Mouse (Mus musculus): Measurements from ENCODE around the gene Kcna10.
A peak's percentile ranks its signal among the peaks of the same experiment; 100 is the strongest.

Gene Kcna10

GRCm38 (mm10) chr3:107201310-107202180 is 18.7 kb downstream of the Kcna10 start:
- no peak for DNase-seq (ENCODE audit: low spot score in 2 of 2)

- no peak for DNase-seq (ENCODE audit: low spot score in 2 of 2)
Observed at GRCm38 (mm10) chr3:107204413-107204812, 21.6 kb downstream of the Kcna10 start.

GRCm38 (mm10) chr3:107205170-107205569 is 22.3 kb downstream of the Kcna10 start:
- DNase-seq (ENCODE audit: low spot score in 2 of 2), result no peak

GRCm38 (mm10) chr3:107205994-107206393 is 23.1 kb downstream of the Kcna10 start:
- no peak for DNase-seq (ENCODE audit: low spot score in 2 of 2)

- DNase-seq (ENCODE audit: low spot score in 2 of 2), result no peak
Observed at GRCm38 (mm10) chr3:107206490-107207150, 23.8 kb downstream of the Kcna10 start.

GRCm38 (mm10) chr3:107207625-107208253 is 24.9 kb downstream of the Kcna10 start:
- no peak for DNase-seq (ENCODE audit: low spot score in 2 of 2)

GRCm38 (mm10) chr3:107214606-107215005 is 31.8 kb downstream of the Kcna10 start:
- DNase-seq (ENCODE audit: low spot score in 2 of 2), result no peak

GRCm38 (mm10) chr3:107216400-107217100 is 33.7 kb downstream of the Kcna10 start:
- DNase-seq (ENCODE audit: low spot score in 2 of 2), result no peak

- DNase-seq (ENCODE audit: low spot score in 2 of 2), result no peak
Observed at GRCm38 (mm10) chr3:107217101-107217480, 34.2 kb downstream of the Kcna10 start.

GRCm38 (mm10) chr3:107218572-107218971 is 35.7 kb downstream of the Kcna10 start:
- no peak for DNase-seq (ENCODE audit: low spot score in 2 of 2)

GRCm38 (mm10) chr3:107221608-107222007 is 38.8 kb downstream of the Kcna10 start, which contains the start of gene Cym:
Cym (minus strand) TSS chr3:107221732.
- DNase-seq (ENCODE audit: low spot score in 2 of 2), result no peak

- DNase-seq (ENCODE audit: low spot score in 2 of 2), result no peak
Observed at GRCm38 (mm10) chr3:107223230-107223629, 40.4 kb downstream of the Kcna10 start.

GRCm38 (mm10) chr3:107225820-107226219 is 43.0 kb downstream of the Kcna10 start:
- no peak for DNase-seq (ENCODE audit: low spot score in 2 of 2)

GRCm38 (mm10) chr3:107229221-107229620 is 46.4 kb downstream of the Kcna10 start:
- no peak for DNase-seq (ENCODE audit: low spot score in 2 of 2)

GRCm38 (mm10) chr3:107229822-107230221 is 47.0 kb downstream of the Kcna10 start:
- DNase-seq (ENCODE audit: low spot score in 2 of 2), result no peak

- DNase-seq (ENCODE audit: low spot score in 2 of 2), result no peak
Observed at GRCm38 (mm10) chr3:107230527-107230926, 47.7 kb downstream of the Kcna10 start, which contains the start of gene A630076J17Rik. A630076J17Rik (plus strand) TSS chr3:107230614.

GRCm38 (mm10) chr3:107231202-107231601 is 48.3 kb downstream of the Kcna10 start:
- DNase-seq (ENCODE audit: low spot score in 2 of 2), result no peak

- peak; percentile 66 to 87 for DNase-seq (ENCODE audit: low spot score in 2 of 2)
Observed at GRCm38 (mm10) chr3:107233351-107233813, 50.5 kb downstream of the Kcna10 start.

- DNase-seq (ENCODE audit: low spot score in 2 of 2), result no peak
Observed at GRCm38 (mm10) chr3:107233945-107234344, 51.1 kb downstream of the Kcna10 start.

- DNase-seq (ENCODE audit: low spot score in 2 of 2), result no peak
Observed at GRCm38 (mm10) chr3:107238051-107238450, 55.2 kb downstream of the Kcna10 start.

- DNase-seq (ENCODE audit: low spot score in 2 of 2), result no peak
Observed at GRCm38 (mm10) chr3:107238471-107238980, 55.7 kb downstream of the Kcna10 start.
